Mouse (Mus musculus) heart, embryonic 14.5 days (tissue): ENCODE measurements at regions not wholly inside any gene's neighbourhood (a gene's known extent, or its start where the extent isn't known, plus 50 kb on each side); places are given as distances from the start of the nearest gene placed in this dataset.

ENCODE experiments used
- ATAC-seq: fragments of 200-750 bp; cut with Nextera tagmentation; 2 replicates; pipeline ENCODE4 v1.8.0; 2017; ENCODE audit warnings: low read depth, moderate TSS enrichment; ENCODE audit not compliant: insufficient number of reproducible peaks, insufficient read depth, low FRiP score
- H3K27ac ChIP-seq, 2 experiments: fragments of 200-500 bp in 1 of 2; fragments of 300-500 bp in 1 of 2; sonication (generic) in 1 of 2; replicated peaks in 1 of 2; 2 replicates each; pipeline ENCODE4 v1.5.1; 2012 to 2014; ENCODE audit warnings: low read depth in 2 of 2, low read length in 2 of 2, control low read depth in 1 of 2, mild to moderate bottlenecking in 1 of 2, mixed read lengths in 1 of 2; ENCODE audit not compliant: control insufficient read depth in 1 of 2, insufficient read depth in 1 of 2
- H3K27me3 ChIP-seq: fragments of 300-500 bp; sonication (generic); 2 replicates; pipeline ENCODE4 v1.6.1; 2014; ENCODE audit warnings: mild to moderate bottlenecking, low read length, control low read depth; ENCODE audit not compliant: control insufficient read depth, insufficient read depth
- H3K36me3 ChIP-seq: fragments of 300-500 bp; sonication (generic); 2 replicates; pipeline ENCODE4 v1.6.1; 2014; ENCODE audit warnings: mild to moderate bottlenecking, control low read depth, low read length, mixed read lengths; ENCODE audit not compliant: control insufficient read depth, insufficient read depth
- H3K4me1 ChIP-seq, 2 experiments: fragments of 200-500 bp in 1 of 2; fragments of 300-500 bp in 1 of 2; sonication (generic) in 1 of 2; 2 replicates each; pipeline ENCODE4 v1.6.1; 2012 to 2014; ENCODE audit warnings: low read length in 2 of 2, control low read depth in 1 of 2, mixed read lengths in 1 of 2; ENCODE audit not compliant: control insufficient read depth in 2 of 2, insufficient read depth in 2 of 2
- H3K4me2 ChIP-seq: fragments of 300-500 bp; sonication (generic); 2 replicates; pipeline ENCODE4 v1.6.1; 2014; ENCODE audit warnings: mild to moderate bottlenecking, low read length
- H3K4me3 ChIP-seq, 2 experiments: fragments of 200-500 bp in 1 of 2; fragments of 300-500 bp in 1 of 2; sonication (generic) in 1 of 2; 2 replicates each; pipeline ENCODE4 v1.5.1; 2012 to 2014; ENCODE audit warnings: low read length in 2 of 2, mild to moderate bottlenecking in 2 of 2, control low read depth in 1 of 2, low read depth in 1 of 2, moderate library complexity in 1 of 2; ENCODE audit not compliant: control insufficient read depth in 1 of 2, insufficient read depth in 1 of 2
- H3K9ac ChIP-seq: fragments of 300-500 bp; sonication (generic); 2 replicates; pipeline ENCODE4 v1.6.1; 2014; ENCODE audit warnings: mild to moderate bottlenecking, low read length
- H3K9me3 ChIP-seq: fragments of 300-500 bp; sonication (generic); 2 replicates; pipeline ENCODE4 v1.6.1; 2016; ENCODE audit warnings: low read length, control low read depth; ENCODE audit not compliant: control insufficient read depth
- WGBS: fragments of 180-500 bp; shearing (Covaris S2); extraction: QIAGEN DNeasy Blood & Tissue Kit; methylation state at CpG from one replicate; pipeline ENCODE4 v1.1.7; 2014; 5-methylcytosine and 5-hydroxymethylcytosine counted together

GRCm38 (mm10) chr6:59261866-59262265 is 53.2 kb downstream of the Tigd2 start:
- Histone ChIP-seq H3K27ac (peak overlapping the region; percentile 78 to 79), H3K27me3 (no peaks in the 10 kb centered on the region), H3K4me3 (no peak overlapping the region), H3K9ac (no peak overlapping the region), H3K4me1 (peaks cover 0 to 11% of the 10 kb centered on the region in 2 experiments; a peak in 3 of 4 replicates), H3K4me2 (no peak overlapping the region), H3K9me3 (no peaks in the 10 kb centered on the region), H3K36me3 (no peaks in the 10 kb centered on the region)
- WGBS: 13% methylated on average over 2 of the region's 2 CpGs
- peak; percentile 82 for ATAC-seq

- no peak for ATAC-seq
- no peaks in the 10 kb centered on the region for H3K36me3 ChIP-seq
- no peak overlapping the region for H3K9ac ChIP-seq
- no peak overlapping the region for H3K4me2 ChIP-seq
- no peaks in the 10 kb centered on the region for H3K27me3 ChIP-seq
- H3K4me3 ChIP-seq: no peak overlapping the region
- no peak overlapping the region for H3K27ac ChIP-seq
- peaks cover 0 to 11% of the 10 kb centered on the region in 2 experiments; a peak in 3 of 4 replicates for H3K4me1 ChIP-seq
- no peaks in the 10 kb centered on the region for H3K9me3 ChIP-seq
These were observed 56.3 kb downstream of the Tigd2 start for GRCm38 (mm10) chr6:59264965-59265364.

GRCm38 (mm10) chr6:59274135-59274534 is 65.5 kb downstream of the Tigd2 start:
- Histone ChIP-seq H3K9me3 (no peaks in the 10 kb centered on the region), H3K36me3 (no peaks in the 10 kb centered on the region), H3K27me3 (no peaks in the 10 kb centered on the region), H3K9ac (no peak overlapping the region), H3K4me3 (no peak overlapping the region), H3K4me1 (peaks cover 4 to 16% of the 10 kb centered on the region in 2 experiments; a peak in 3 of 4 replicates), H3K4me2 (no peak overlapping the region), H3K27ac (no peak overlapping the region)
- no peak for ATAC-seq
- 67% methylated on average over 3 of the region's 3 CpGs for WGBS
